Mouse (Mus musculus): Measurements from ENCODE around the gene Elp4. TPM values are rescaled to one million over a fixed set of nuclear protein-coding genes. Genes with fewer than 3 reads are reported as not detected.

Gene Elp4
- 1.9 and 2.9 TPM in 2 replicates for polyA plus RNA-seq (2012; rRNA removed)

- Histone ChIP-seq H3K27ac (ENCODE audit: insufficient read depth, low read length) (peak within 1 kb of the TSS; percentile 77), H3K4me3 (ENCODE audit: extremely low read depth, insufficient read depth, insufficient read length) (peak within 1 kb of the TSS; percentile 87), H3K4me1 (ENCODE audit: control insufficient read depth, insufficient read depth, insufficient read length) (peaks cover 3% of the 10 kb centered on the region; the same call in 1 of the 2 replicates), H3K27me3 (ENCODE audit: control insufficient read depth, insufficient read depth, low read length) (no peaks in the 10 kb centered on the region), H3K36me3 (ENCODE audit: control insufficient read depth, insufficient read depth, low read length) (no peaks in the 10 kb centered on the region)
- under 1% methylated on average over 39 of the region's 39 CpGs for WGBS
- DNase-seq (ENCODE audit: low read depth in 1 of 2, low spot score in 2 of 2), result peak; percentile 93 to 95
- no peak for TF ChIP-seq CTCF (IDR thresholded peaks at IDR 0.05; ENCODE audit: extremely low read depth, insufficient read depth, insufficient read length, insufficient replicate concordance)
- peak; percentile 6; the same call in 1 of the 2 replicates for TF ChIP-seq POLR2A (IDR thresholded peaks at IDR 0.05; ENCODE audit: low read depth, low read length)
These were observed at the start of gene Elp4, which contains the start of gene Immp1l for GRCm38 (mm10) chr2:105903896-105904756. Gene Elp4, minus strand, starts transcription at chr2:105904564. Gene Immp1l, plus strand, starts transcription at chr2:105904638.

- TF ChIP-seq CTCF (IDR thresholded peaks at IDR 0.05; ENCODE audit: extremely low read depth, insufficient read depth, insufficient read length, insufficient replicate concordance) (no peak), POLR2A (IDR thresholded peaks at IDR 0.05; ENCODE audit: low read depth, low read length) (no peak)
- Histone ChIP-seq H3K4me1 (ENCODE audit: control insufficient read depth, insufficient read depth, insufficient read length) (no peaks in the 10 kb centered on the region), H3K36me3 (ENCODE audit: control insufficient read depth, insufficient read depth, low read length) (no peaks in the 10 kb centered on the region), H3K27me3 (ENCODE audit: control insufficient read depth, insufficient read depth, low read length) (no peaks in the 10 kb centered on the region), H3K4me3 (ENCODE audit: extremely low read depth, insufficient read depth, insufficient read length) (no peak overlapping the region), H3K27ac (ENCODE audit: insufficient read depth, low read length) (no peak overlapping the region)
- 91% methylated on average over 4 of the region's 4 CpGs for WGBS
- no peak for DNase-seq (ENCODE audit: low read depth in 1 of 2, low spot score in 2 of 2)
These were observed 49.5 kb upstream of the Elp4 start for GRCm38 (mm10) chr2:105953862-105954261.

GRCm38 (mm10) chr2:105951350-105951940, 47.1 kb upstream of the Elp4 start:
- no peak for DNase-seq (ENCODE audit: low read depth in 1 of 2, low spot score in 2 of 2)
- H3K36me3 ChIP-seq (ENCODE audit: control insufficient read depth, insufficient read depth, low read length), result no peaks in the 10 kb centered on the region
- H3K4me1 ChIP-seq (ENCODE audit: control insufficient read depth, insufficient read depth, insufficient read length), result no peaks in the 10 kb centered on the region
- H3K27me3 ChIP-seq (ENCODE audit: control insufficient read depth, insufficient read depth, low read length), result no peaks in the 10 kb centered on the region
- H3K27ac ChIP-seq (ENCODE audit: insufficient read depth, low read length), result no peak overlapping the region
- H3K4me3 ChIP-seq (ENCODE audit: extremely low read depth, insufficient read depth, insufficient read length), result no peak overlapping the region
- WGBS, result 96% methylated on average over 1 of the region's 1 CpGs
- no peak for TF ChIP-seq POLR2A (IDR thresholded peaks at IDR 0.05; ENCODE audit: low read depth, low read length)
- TF ChIP-seq CTCF (IDR thresholded peaks at IDR 0.05; ENCODE audit: extremely low read depth, insufficient read depth, insufficient read length, insufficient replicate concordance), result no peak

- Histone ChIP-seq H3K27me3 (ENCODE audit: control insufficient read depth, insufficient read depth, low read length) (no peaks in the 10 kb centered on the region), H3K4me1 (ENCODE audit: control insufficient read depth, insufficient read depth, insufficient read length) (no peaks in the 10 kb centered on the region), H3K4me3 (ENCODE audit: extremely low read depth, insufficient read depth, insufficient read length) (no peak overlapping the region), H3K27ac (ENCODE audit: insufficient read depth, low read length) (no peak overlapping the region), H3K36me3 (ENCODE audit: control insufficient read depth, insufficient read depth, low read length) (no peaks in the 10 kb centered on the region)
- no peak for TF ChIP-seq POLR2A (IDR thresholded peaks at IDR 0.05; ENCODE audit: low read depth, low read length)
- TF ChIP-seq CTCF (IDR thresholded peaks at IDR 0.05; ENCODE audit: extremely low read depth, insufficient read depth, insufficient read length, insufficient replicate concordance), result no peak
- WGBS, result over 99% methylated on average over 2 of the region's 2 CpGs
- DNase-seq (ENCODE audit: low read depth in 1 of 2, low spot score in 2 of 2), result no peak
These were observed 45.8 kb upstream of the Elp4 start for GRCm38 (mm10) chr2:105950131-105950530.

GRCm38 (mm10) chr2:105917623-105918346, 13.4 kb upstream of the Elp4 start:
- TF ChIP-seq POLR2A (IDR thresholded peaks at IDR 0.05; ENCODE audit: low read depth, low read length), result no peak
- TF ChIP-seq CTCF (IDR thresholded peaks at IDR 0.05; ENCODE audit: extremely low read depth, insufficient read depth, insufficient read length, insufficient replicate concordance), result no peak
- WGBS, result 93% methylated on average over 5 of the region's 5 CpGs
- no peak for DNase-seq (ENCODE audit: low read depth in 1 of 2, low spot score in 2 of 2)

GRCm38 (mm10) chr2:105916671-105917070, 12.3 kb upstream of the Elp4 start:
- no peak for DNase-seq (ENCODE audit: low read depth in 1 of 2, low spot score in 2 of 2)
- H3K27me3 ChIP-seq (ENCODE audit: control insufficient read depth, insufficient read depth, low read length), result no peaks in the 10 kb centered on the region
- H3K4me3 ChIP-seq (ENCODE audit: extremely low read depth, insufficient read depth, insufficient read length), result no peak overlapping the region
- H3K4me1 ChIP-seq (ENCODE audit: control insufficient read depth, insufficient read depth, insufficient read length), result no peaks in the 10 kb centered on the region
- 97% methylated on average over 1 of the region's 1 CpGs for WGBS
- TF ChIP-seq CTCF (IDR thresholded peaks at IDR 0.05; ENCODE audit: extremely low read depth, insufficient read depth, insufficient read length, insufficient replicate concordance) (no peak), POLR2A (IDR thresholded peaks at IDR 0.05; ENCODE audit: low read depth, low read length) (no peak)
- no peak overlapping the region for H3K27ac ChIP-seq (ENCODE audit: insufficient read depth, low read length)
- H3K36me3 ChIP-seq (ENCODE audit: control insufficient read depth, insufficient read depth, low read length), result no peaks in the 10 kb centered on the region

More at GRCm38 (mm10) chr2:105917623-105918346, 13.4 kb upstream of the Elp4 start:
- Histone ChIP-seq H3K27me3 (ENCODE audit: control insufficient read depth, insufficient read depth, low read length) (no peaks in the 10 kb centered on the region), H3K4me1 (ENCODE audit: control insufficient read depth, insufficient read depth, insufficient read length) (no peaks in the 10 kb centered on the region), H3K4me3 (ENCODE audit: extremely low read depth, insufficient read depth, insufficient read length) (no peak overlapping the region), H3K27ac (ENCODE audit: insufficient read depth, low read length) (no peak overlapping the region), H3K36me3 (ENCODE audit: control insufficient read depth, insufficient read depth, low read length) (no peaks in the 10 kb centered on the region)

All from spleen, adult 2 months (tissue).